Comparison of ENCODE assay signal across 14 mouse cellular contexts in genomic region chr7:34745426-34745825, GRCm38 (mm10).
DNase-seq lines count a peak whose midpoint lies in the region; ATAC-seq and TF ChIP-seq lines count a peak whose summit lies in the region.
"Had no signal": no experiment of that assay in that cellular context is flagged by ENCODE, and none has a peak within 500 bp of the region (broad histone marks: within the 10 kb centered on the region; RNA-seq: fewer than 3 reads in every experiment).

No protein-coding gene starts in this region.

- H3K27ac ChIP-seq in intestine, embryonic 14.5 days (ENCODE audit: low read depth): peak overlapping the region; percentile 71; the same call in 1 of the 2 replicates
- no peak overlapping the region for H3K27ac ChIP-seq in intestine, embryonic 15.5 days
- no peak overlapping the region for H3K27ac ChIP-seq in midbrain, embryonic 13.5 days
- H3K27ac ChIP-seq in midbrain, postnatal 0 days (ENCODE audit: low read depth, low read length): no peak overlapping the region
- H3K27ac ChIP-seq in limb, embryonic 10.5 days: 0 out of 2 replicates have a peak overlapping the region, but pooled peaks have one; percentile 53
- H3K27ac ChIP-seq in neural tube, embryonic 14.5 days (ENCODE audit: low read depth, low read length): no peak overlapping the region
- H3K27ac ChIP-seq: layer of hippocampus, adult 2 months; liver, embryonic 13.5 days had no signal

- H3K27me3 ChIP-seq in intestine, embryonic 14.5 days (replicated peaks; ENCODE audit: control insufficient read depth, insufficient read depth, low read length): no peaks in the 10 kb centered on the region
- H3K27me3 ChIP-seq in intestine, embryonic 15.5 days (replicated peaks): no peaks in the 10 kb centered on the region
- H3K27me3 ChIP-seq in midbrain, embryonic 13.5 days: no peaks in the 10 kb centered on the region
- no peaks in the 10 kb centered on the region for H3K27me3 ChIP-seq in midbrain, postnatal 0 days (ENCODE audit: insufficient read depth, low read length)
- no peaks in the 10 kb centered on the region for H3K27me3 ChIP-seq in limb, embryonic 10.5 days (ENCODE audit: low read depth, poor library complexity, severe bottlenecking)
- no peaks in the 10 kb centered on the region for H3K27me3 ChIP-seq in neural tube, embryonic 14.5 days (ENCODE audit: control insufficient read depth, insufficient read depth, low read length)
- H3K27me3 ChIP-seq: liver, embryonic 13.5 days had no signal

- H3K9me3 ChIP-seq in intestine, embryonic 14.5 days (ENCODE audit: control insufficient read depth, low read length): no peaks in the 10 kb centered on the region
- H3K9me3 ChIP-seq in intestine, embryonic 15.5 days: no peaks in the 10 kb centered on the region
- H3K9me3 ChIP-seq in midbrain, embryonic 13.5 days: no peaks in the 10 kb centered on the region
- H3K9me3 ChIP-seq in midbrain, postnatal 0 days (ENCODE audit: low read length): no peaks in the 10 kb centered on the region
- H3K9me3 ChIP-seq in limb, embryonic 10.5 days (replicated peaks): no peaks in the 10 kb centered on the region
- no peaks in the 10 kb centered on the region for H3K9me3 ChIP-seq in neural tube, embryonic 14.5 days (ENCODE audit: control insufficient read depth, low read length)
- H3K9me3 ChIP-seq: liver, embryonic 13.5 days had no signal

- DNase-seq in intestine, embryonic 14.5 days (ENCODE audit: low spot score): no peak
- no peak for DNase-seq in midbrain, postnatal 0 days (ENCODE audit: low spot score)
- no peak for DNase-seq in limb, embryonic 10.5 days (ENCODE audit: low spot score)
- DNase-seq in heart, adult 9 months (ENCODE audit: low spot score in 2 of 2): no peak
- no peak for DNase-seq in adrenal gland, postnatal 36 days
- DNase-seq: B cell, adult 2 months; cerebellum, adult 9-10 months; liver, embryonic 13.5 days; right cerebral cortex, postnatal 14 days; thymus, adult 2 months had no signal

- H3K4me2 ChIP-seq in intestine, embryonic 14.5 days (ENCODE audit: low read length): no peak overlapping the region
- H3K4me2 ChIP-seq in intestine, embryonic 15.5 days (replicated peaks): no peak overlapping the region
- H3K4me2 ChIP-seq in midbrain, embryonic 13.5 days (replicated peaks): no peak overlapping the region
- no peak overlapping the region for H3K4me2 ChIP-seq in midbrain, postnatal 0 days (ENCODE audit: low read depth, low read length, poor library complexity, severe bottlenecking)
- H3K4me2 ChIP-seq in neural tube, embryonic 14.5 days (ENCODE audit: low read depth, low read length): no peak overlapping the region
- H3K4me2 ChIP-seq: liver, embryonic 13.5 days had no signal

- no peak overlapping the region for H3K9ac ChIP-seq in intestine, embryonic 14.5 days (ENCODE audit: low read length)
- H3K9ac ChIP-seq in intestine, embryonic 15.5 days: no peak overlapping the region
- no peak overlapping the region for H3K9ac ChIP-seq in midbrain, embryonic 13.5 days (replicated peaks)
- no peak overlapping the region for H3K9ac ChIP-seq in midbrain, postnatal 0 days (replicated peaks; ENCODE audit: low read length, poor library complexity, severe bottlenecking)
- H3K9ac ChIP-seq in neural tube, embryonic 14.5 days (replicated peaks; ENCODE audit: low read depth, low read length): no peak overlapping the region
- H3K9ac ChIP-seq: liver, embryonic 13.5 days had no signal

- H3K36me3 ChIP-seq in intestine, embryonic 14.5 days (ENCODE audit: control insufficient read depth, insufficient read depth, low read length): no peaks in the 10 kb centered on the region
- H3K36me3 ChIP-seq in intestine, embryonic 15.5 days: no peaks in the 10 kb centered on the region
- H3K36me3 ChIP-seq in midbrain, embryonic 13.5 days: no peaks in the 10 kb centered on the region
- no peaks in the 10 kb centered on the region for H3K36me3 ChIP-seq in midbrain, postnatal 0 days (ENCODE audit: insufficient read depth, low read length)
- no peaks in the 10 kb centered on the region for H3K36me3 ChIP-seq in limb, embryonic 10.5 days
- H3K36me3 ChIP-seq in neural tube, embryonic 14.5 days (ENCODE audit: control insufficient read depth, insufficient read depth, low read length): no peaks in the 10 kb centered on the region
- H3K36me3 ChIP-seq: liver, embryonic 13.5 days had no signal

- 69% methylated on average over 9 of the region's 9 CpGs for WGBS in intestine, embryonic 14.5 days
- WGBS in intestine, embryonic 15.5 days: 66% methylated on average over 9 of the region's 9 CpGs
- 76% methylated on average over 9 of the region's 9 CpGs for WGBS in midbrain, embryonic 13.5 days
- 80% methylated on average over 9 of the region's 9 CpGs for WGBS in midbrain, postnatal 0 days
- 50% methylated on average over 9 of the region's 9 CpGs for WGBS in limb, embryonic 10.5 days
- WGBS in neural tube, embryonic 14.5 days: 52% methylated on average over 9 of the region's 9 CpGs

- H3K4me3 ChIP-seq in intestine, embryonic 14.5 days (ENCODE audit: low read depth, low read length): no peak overlapping the region
- no peak overlapping the region for H3K4me3 ChIP-seq in intestine, embryonic 15.5 days (replicated peaks)
- no peak overlapping the region for H3K4me3 ChIP-seq in midbrain, embryonic 13.5 days (replicated peaks)
- no peak overlapping the region for H3K4me3 ChIP-seq in midbrain, postnatal 0 days (ENCODE audit: low read depth, low read length)
- H3K4me3 ChIP-seq in limb, embryonic 10.5 days: no peak overlapping the region
- no peak overlapping the region for H3K4me3 ChIP-seq in neural tube, embryonic 14.5 days (ENCODE audit: low read depth, low read length)
- H3K4me3 ChIP-seq: layer of hippocampus, adult 2 months; liver, embryonic 13.5 days had no signal

- ATAC-seq in intestine, embryonic 14.5 days (replicated peaks; ENCODE audit: low FRiP score, low TSS enrichment, low read depth): peak; percentile 45; the same call in 1 of the 2 replicates
- ATAC-seq in intestine, embryonic 15.5 days: no peak
- peak; percentile 34; the same call in 1 of the 2 replicates for ATAC-seq in midbrain, embryonic 13.5 days
- no peak for ATAC-seq in midbrain, postnatal 0 days (ENCODE audit: low FRiP score)
- peak; percentile 66 for ATAC-seq in neural tube, embryonic 14.5 days (ENCODE audit: low read depth)

- no peak for TF ChIP-seq CTCF in midbrain, postnatal 0 days (IDR thresholded peaks at IDR 0.05)

- H3K4me1 ChIP-seq in intestine, embryonic 14.5 days (replicated peaks; ENCODE audit: control insufficient read depth, insufficient read depth, low read length): peaks cover 12% of the 10 kb centered on the region; the same call in 1 of the 2 replicates
- H3K4me1 ChIP-seq in intestine, embryonic 15.5 days (replicated peaks): peaks cover 9% of the 10 kb centered on the region; the same call in 1 of the 2 replicates
- H3K4me1 ChIP-seq in midbrain, embryonic 13.5 days (replicated peaks): peaks cover 13% of the 10 kb centered on the region
- peaks cover 4% of the 10 kb centered on the region for H3K4me1 ChIP-seq in midbrain, postnatal 0 days (ENCODE audit: insufficient read depth, low read length)
- peaks cover 49% of the 10 kb centered on the region for H3K4me1 ChIP-seq in limb, embryonic 10.5 days
- peaks cover 9% of the 10 kb centered on the region; the same call in 1 of the 2 replicates for H3K4me1 ChIP-seq in neural tube, embryonic 14.5 days (ENCODE audit: control insufficient read depth, insufficient read depth, low read length)
- H3K4me1 ChIP-seq: liver, embryonic 13.5 days had no signal

Comparison
In these comparisons a context has a peak if more than half of its experiments do, and no peak if none do; other contexts are left out.
1. ATAC-seq: peak in intestine, embryonic 14.5 days (single experiment), midbrain, embryonic 13.5 days (single experiment) and neural tube, embryonic 14.5 days (single experiment); none in intestine, embryonic 15.5 days (single experiment) and midbrain, postnatal 0 days (single experiment).
2. H3K27ac ChIP-seq: peak in intestine, embryonic 14.5 days (single experiment) and limb, embryonic 10.5 days (single experiment); none in intestine, embryonic 15.5 days (single experiment), midbrain, embryonic 13.5 days (single experiment), midbrain, postnatal 0 days (single experiment) and neural tube, embryonic 14.5 days (single experiment).